Mouse (Mus musculus) MEL (cell line): ENCODE results near the gene Gm27029. TPM values are rescaled to one million over a fixed set of nuclear protein-coding genes. Genes with fewer than 3 reads are reported as not detected.

Source experiments
- DNase-seq: peaks from one replicate; pipeline ENCODE4 v3.0.0; 2011; ENCODE audit warnings: low read depth, low spot score
- H3K27ac ChIP-seq: 2 replicates; pipeline ENCODE4 v1.5.1; 2012; ENCODE audit warnings: low read depth, mild to moderate bottlenecking, control low read depth, low read length, moderate library complexity; ENCODE audit not compliant: control insufficient read depth
- H3K27me3 ChIP-seq, 2 experiments: fragments of 150-350 bp in 1 of 2; sonication (generic) in 1 of 2; 2 replicates each; pipeline ENCODE4 v1.6.1; 2012; ENCODE audit warnings: low read length in 2 of 2, mild to moderate bottlenecking in 2 of 2, improper control_type of control experiment in 1 of 2, moderate library complexity in 1 of 2; ENCODE audit not compliant: insufficient read depth in 2 of 2, control insufficient read depth in 1 of 2
- H3K36me3 ChIP-seq, 2 experiments: 2 replicates each; pipeline ENCODE4 v1.6.1; 2012 to 2014; ENCODE audit warnings: low read length in 2 of 2, improper control_type of control experiment in 1 of 2, inconsistent platforms in 1 of 2, mild to moderate bottlenecking in 1 of 2; ENCODE audit not compliant: insufficient read depth in 2 of 2, control insufficient read depth in 1 of 2
- H3K4me1 ChIP-seq, 2 experiments: fragments of 150-350 bp in 1 of 2; sonication (generic) in 1 of 2; 2 replicates each; pipeline ENCODE4 v1.6.1; 2012; ENCODE audit warnings: low read length in 2 of 2, improper control_type of control experiment in 1 of 2, mild to moderate bottlenecking in 1 of 2; ENCODE audit not compliant: insufficient read depth in 2 of 2, control insufficient read depth in 1 of 2
- H3K4me3 ChIP-seq, 2 experiments: fragments of 150-350 bp in 1 of 2; sonication (generic) in 1 of 2; 2 replicates each; pipeline ENCODE4 v1.5.1; 2012; ENCODE audit warnings: low read depth in 2 of 2, low read length in 2 of 2, mild to moderate bottlenecking in 2 of 2, moderate library complexity in 2 of 2, control low read depth in 1 of 2, improper control_type of control experiment in 1 of 2; ENCODE audit not compliant: control insufficient read depth in 1 of 2, insufficient read depth in 1 of 2
- H3K79me2 ChIP-seq: 2 replicates; pipeline ENCODE4 v1.6.1; 2012; ENCODE audit warnings: mild to moderate bottlenecking, low read length, moderate library complexity; ENCODE audit not compliant: control insufficient read depth, poor library complexity, insufficient read depth
- H3K9ac ChIP-seq: 2 replicates; pipeline ENCODE4 v1.6.1; 2012; ENCODE audit warnings: low read depth, mild to moderate bottlenecking, control low read depth, low read length, moderate library complexity; ENCODE audit not compliant: control insufficient read depth, poor library complexity, severe bottlenecking
- H3K9me3 ChIP-seq: fragments of 150-350 bp; sonication (generic); replicated peaks from 2 replicates; pipeline ENCODE4 v1.6.1; 2012; ENCODE audit warnings: mild to moderate bottlenecking, low read length, improper control_type of control experiment, moderate library complexity; ENCODE audit not compliant: insufficient read depth
- CHD2 ChIP-seq: IDR thresholded peaks from 2 replicates; pipeline ENCODE4 v1.6.1; 2011; ENCODE audit warnings: low read length, improper control_type of control experiment
- CTCF ChIP-seq, 3 experiments: IDR thresholded peaks in 2 of 3; conservative IDR thresholded peaks in 1 of 3; 2 replicates each; pipeline ENCODE4 v1.5.1; 2011 to 2012; ENCODE audit warnings: low read length in 3 of 3, low read depth in 2 of 3, mild to moderate bottlenecking in 2 of 3, improper control_type of control experiment in 1 of 3, inconsistent platforms in 1 of 3, mixed read lengths in 1 of 3, moderate library complexity in 1 of 3; ENCODE audit not compliant: control insufficient read depth in 1 of 3, insufficient read depth in 1 of 3, poor library complexity in 1 of 3, severe bottlenecking in 1 of 3
- E2F4 ChIP-seq: IDR thresholded peaks from 2 replicates; pipeline ENCODE4 v1.6.1; 2011; ENCODE audit warnings: low read depth, low read length, improper control_type of control experiment, borderline replicate concordance
- ELF1 ChIP-seq: IDR thresholded peaks from 2 replicates; pipeline ENCODE4 v1.6.1; 2014; ENCODE audit warnings: low read depth, mild to moderate bottlenecking, inconsistent platforms, low read length, improper control_type of control experiment, moderate library complexity
- EP300 ChIP-seq, 2 experiments: IDR thresholded peaks; 2 replicates each; pipeline ENCODE4 v1.6.1; 2011; ENCODE audit warnings: improper control_type of control experiment in 2 of 2, low read length in 2 of 2, low read depth in 1 of 2, mild to moderate bottlenecking in 1 of 2
- GABPA ChIP-seq: IDR thresholded peaks from 2 replicates; pipeline ENCODE4 v1.6.1; 2012; ENCODE audit warnings: low read depth, mild to moderate bottlenecking, inconsistent platforms, low read length, improper control_type of control experiment, moderate library complexity
- GATA1 ChIP-seq: IDR thresholded peaks from 2 replicates; pipeline ENCODE4 v1.6.1; 2011; ENCODE audit warnings: low read depth, low read length, improper control_type of control experiment
- JUND ChIP-seq: IDR thresholded peaks from 2 replicates; pipeline ENCODE4 v1.6.1; 2011; ENCODE audit warnings: low read depth, mild to moderate bottlenecking, improper control_type of control experiment, low read length
- MYB ChIP-seq: IDR thresholded peaks from 2 replicates; pipeline ENCODE4 v1.6.1; 2011; ENCODE audit warnings: mild to moderate bottlenecking, low read depth, low read length, improper control_type of control experiment
- MYC ChIP-seq: IDR thresholded peaks from 2 replicates; pipeline ENCODE4 v1.6.1; 2011; ENCODE audit warnings: low read depth, mild to moderate bottlenecking, low read length, improper control_type of control experiment, moderate library complexity
- POLR2AphosphoS5 ChIP-seq: IDR thresholded peaks from 2 replicates; pipeline ENCODE4 v1.6.1; 2012; ENCODE audit warnings: low read depth, borderline replicate concordance, mild to moderate bottlenecking, inconsistent platforms, low read length, moderate library complexity, mixed read lengths
- RAD21 ChIP-seq: IDR thresholded peaks from 2 replicates; pipeline ENCODE4 v1.6.1; 2011; ENCODE audit warnings: mild to moderate bottlenecking, low read depth, low read length, improper control_type of control experiment
- RCOR1 ChIP-seq: IDR thresholded peaks from 2 replicates; pipeline ENCODE4 v1.6.1; 2012; ENCODE audit warnings: low read depth, mild to moderate bottlenecking, inconsistent platforms, low read length, improper control_type of control experiment
- SIN3A ChIP-seq: IDR thresholded peaks from 2 replicates; pipeline ENCODE4 v1.6.1; 2012; ENCODE audit warnings: low read length, improper control_type of control experiment, inconsistent platforms
- TAL1 ChIP-seq: IDR thresholded peaks from 2 replicates; pipeline ENCODE4 v1.6.1; 2012; ENCODE audit warnings: mild to moderate bottlenecking, inconsistent platforms, low read length, moderate library complexity, mixed read lengths
- TCF12 ChIP-seq: IDR thresholded peaks from 2 replicates; pipeline ENCODE4 v1.6.1; 2014; ENCODE audit warnings: low read depth, mild to moderate bottlenecking, inconsistent platforms, low read length, improper control_type of control experiment, moderate library complexity
- ZKSCAN1 ChIP-seq: IDR thresholded peaks from 2 replicates; pipeline ENCODE4 v1.6.1; 2012; ENCODE audit warnings: low read depth, mild to moderate bottlenecking, inconsistent platforms, low read length, improper control_type of control experiment, moderate library complexity
- ZMIZ1 ChIP-seq: IDR thresholded peaks from 2 replicates; pipeline ENCODE4 v1.6.1; 2012; ENCODE audit warnings: low read depth, mild to moderate bottlenecking, inconsistent platforms, low read length, improper control_type of control experiment, moderate library complexity
- ZNF384 ChIP-seq: IDR thresholded peaks from 2 replicates; pipeline ENCODE4 v1.6.1; 2012; ENCODE audit warnings: low read depth, mild to moderate bottlenecking, inconsistent platforms, low read length, improper control_type of control experiment
- polyA plus RNA-seq, 2 experiments: library from polyadenylated mRNA; stranded (reverse) in 1 of 2; unstranded in 1 of 2; fragments of >175 nt in 1 of 2; fragments of >200 nt in 1 of 2; gene quantifications; 2 replicates each; pipeline versions ENCODE4 v1.2.1 to v1.2.4; 2012; ENCODE audit warnings: low replicate concordance in 2 of 2, low read depth in 1 of 2; ENCODE audit not compliant: insufficient read length in 2 of 2, insufficient read depth in 1 of 2, missing spikeins in 1 of 2
- total RNA-seq: library from RNA; depleted of rRNA; stranded (reverse); fragments of 300-350 nt; gene quantifications from 2 replicates; pipeline ENCODE4 v1.2.3, GENCODE M21; 2012

The Gm27029 gene
- total and polyA plus RNA-seq, 3 experiments, result 4.2 to 6.8 TPM; not detected in 1

- no peaks in the 10 kb centered on the region for H3K27me3 ChIP-seq
- no peaks in the 10 kb centered on the region for H3K79me2 ChIP-seq
- TF ChIP-seq ZMIZ1 (no peak), E2F4 (no peak), MYB (no peak), TCF12 (no peak), TAL1 (no peak), POLR2AphosphoS5 (no peak), JUND (no peak), ZKSCAN1 (no peak), MYC (no peak), GATA1 (no peak), RCOR1 (no peak), GABPA (no peak), ELF1 (no peak), EP300 (IDR thresholded peaks at IDR 0.05; ENCODE audit: low read depth in 1 of 2, low read length in 2 of 2) (no peak)
- H3K4me1 ChIP-seq, result no peaks in the 10 kb centered on the region
- no peak for DNase-seq
- H3K9ac ChIP-seq, result no peak overlapping the region
- H3K36me3 ChIP-seq, result peaks cover 2 to 4% of the 10 kb centered on the region in 2 experiments; a peak in 3 of 4 replicates
- no peaks in the 10 kb centered on the region for H3K9me3 ChIP-seq
- no peak overlapping the region for H3K27ac ChIP-seq
- no peak overlapping the region for H3K4me3 ChIP-seq
Observed at GRCm38 (mm10) chr11:101436916-101437315, 12.3 kb upstream of the Gm27029 start.

DNA sequence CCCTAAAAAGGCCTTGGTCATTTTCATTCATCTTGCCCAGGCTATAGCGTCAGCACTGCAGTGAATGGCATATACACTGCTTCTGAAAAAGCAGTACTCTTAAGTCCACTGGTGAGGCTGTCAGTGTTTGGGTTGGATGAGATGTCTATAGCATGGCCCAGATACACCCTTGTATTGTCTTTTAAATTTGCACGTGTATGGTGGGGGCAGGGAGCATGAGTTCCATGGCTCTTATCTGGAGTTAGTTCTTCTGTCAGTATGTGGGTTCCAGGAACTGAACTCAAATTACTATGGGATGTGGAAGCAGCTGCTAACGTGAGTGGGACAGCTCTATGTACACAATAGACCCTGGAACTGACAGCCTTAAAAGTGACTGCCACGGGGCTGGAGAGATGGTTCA lies 11.2 kb upstream of the Gm27029 start:
- H3K27ac ChIP-seq, result no peak overlapping the region
- no peak overlapping the region for H3K4me3 ChIP-seq
- H3K36me3 ChIP-seq, result peaks cover 2 to 3% of the 10 kb centered on the region in 2 experiments; a peak in 2 of 4 replicates
- DNase-seq, result no peak
- H3K9ac ChIP-seq, result no peak overlapping the region
- no peaks in the 10 kb centered on the region for H3K27me3 ChIP-seq
- no peaks in the 10 kb centered on the region for H3K79me2 ChIP-seq
- no peak for TF ChIP-seq MYB
- no peak for TF ChIP-seq ZNF384
- no peak for TF ChIP-seq GATA1
- no peak for TF ChIP-seq CHD2
- no peak for TF ChIP-seq SIN3A
- TF ChIP-seq RAD21, result no peak
- no peak for TF ChIP-seq JUND
- TF ChIP-seq RCOR1, result no peak
- TF ChIP-seq CTCF (IDR thresholded peaks at IDR 0.05 in 2 of 3, conservative IDR thresholded peaks at IDR 0.05 in 1 of 3; ENCODE audit: control insufficient read depth in 1 of 3, insufficient read depth in 1 of 3, low read depth in 2 of 3, low read length in 3 of 3, poor library complexity in 1 of 3, severe bottlenecking in 1 of 3), result no peak
- no peak for TF ChIP-seq ZMIZ1
- no peaks in the 10 kb centered on the region for H3K4me1 ChIP-seq
- no peaks in the 10 kb centered on the region for H3K9me3 ChIP-seq
